Mouse (Mus musculus) heart, adult 2 months (tissue): ENCODE measurements around the gene Hpn. TPM values are rescaled to one million over a fixed set of nuclear protein-coding genes. Genes with fewer than 3 reads are reported as not detected.

Experiments
- DNase-seq, 2 experiments: peaks; one replicate each; pipeline ENCODE4 v3.0.0; 2021
- H3K27ac ChIP-seq: fragments of 200-600 bp; 2 replicates; pipeline ENCODE4 v1.8.1; 2022
- H3K27me3 ChIP-seq: fragments of 200-500 bp; 2 replicates; pipeline ENCODE4 v1.6.1; 2012; ENCODE audit warnings: mild to moderate bottlenecking, low read length, inconsistent platforms, mixed read lengths; ENCODE audit not compliant: control insufficient read depth, insufficient read depth
- H3K36me3 ChIP-seq: fragments of 200-500 bp; 2 replicates; pipeline ENCODE4 v1.6.1; 2012; ENCODE audit warnings: low read length, inconsistent platforms; ENCODE audit not compliant: control insufficient read depth, insufficient read depth
- H3K4me1 ChIP-seq: fragments of 200-500 bp; 2 replicates; pipeline ENCODE4 v1.6.1; 2011; ENCODE audit warnings: low read length; ENCODE audit not compliant: control insufficient read depth, insufficient read depth
- H3K4me3 ChIP-seq: fragments of 200-600 bp; 2 replicates; pipeline ENCODE4 v1.8.1; 2022
- H3K79me2 ChIP-seq: fragments of 200-500 bp; replicated peaks from 2 replicates; pipeline ENCODE4 v1.6.1; 2012; ENCODE audit warnings: mild to moderate bottlenecking, inconsistent platforms, low read length, moderate library complexity, mixed read lengths; ENCODE audit not compliant: control insufficient read depth, insufficient read depth
- H3K9ac ChIP-seq: fragments of 200-500 bp; 2 replicates; pipeline ENCODE4 v1.6.1; 2012; ENCODE audit warnings: low read depth, mild to moderate bottlenecking, control low read depth, inconsistent platforms, low read length, mixed read lengths
- CTCF ChIP-seq: fragments of 200-600 bp; IDR thresholded peaks from 2 replicates; pipeline ENCODE4 v1.8.1; 2022; ENCODE audit warnings: antibody characterized with exemption, mild to moderate bottlenecking, moderate library complexity
- EP300 ChIP-seq: fragments of 200-500 bp; IDR thresholded peaks from 2 replicates; pipeline ENCODE4 v1.6.1; 2011; ENCODE audit warnings: low read depth, low read length, control low read depth; ENCODE audit not compliant: insufficient read depth
- POLR2A ChIP-seq: fragments of 200-500 bp; IDR thresholded peaks from 2 replicates; pipeline ENCODE4 v1.6.1; 2011; ENCODE audit warnings: mild to moderate bottlenecking, low read depth, low read length, control low read depth; ENCODE audit not compliant: insufficient read depth
- WGBS: fragments of 180-500 bp; shearing (Covaris S2); methylation state at CpG from one replicate; pipeline ENCODE4 v1.1.7; 2018; 5-methylcytosine and 5-hydroxymethylcytosine counted together
- intact Hi-C: fragments of 180-260 bp; cut with DNase I; formaldehyde crosslinking; loops from one replicate; pipeline ENCODE4 v1.15.1; 2025
- polyA plus RNA-seq: library from polyadenylated mRNA; depleted of rRNA; stranded (reverse); fragments of >200 nt; gene quantifications from 2 replicates; pipeline ENCODE4 v1.2.3, GENCODE M21; 2012; rRNA removed
- total RNA-seq, 2 experiments: library from RNA; stranded (reverse); gene quantifications; 2 replicates each; pipeline ENCODE4 v1.2.3; 2021

Gene Hpn
- total and polyA plus RNA-seq, 3 experiments: 1.7 to 5.1 (median 2.6) TPM

- H3K36me3 ChIP-seq: no peaks in the 10 kb centered on the region
- peaks cover 3% of the 10 kb centered on the region for H3K4me1 ChIP-seq
- intact Hi-C loops: no loop called here
- no peaks in the 10 kb centered on the region; the same call in 1 of the 2 replicates for H3K27me3 ChIP-seq
- no peak overlapping the region for H3K9ac ChIP-seq
- no peak overlapping the region for H3K27ac ChIP-seq
- H3K4me3 ChIP-seq: no peak overlapping the region
- DNase-seq: peak in 1 of 2 experiments; percentile 16
- H3K79me2 ChIP-seq: no peaks in the 10 kb centered on the region
- TF ChIP-seq CTCF: peak; percentile 13; the same call in 1 of the 2 replicates
- no peak for TF ChIP-seq EP300
- TF ChIP-seq POLR2A: no peak
- 31% methylated on average over 5 of the region's 5 CpGs for WGBS
Measured at GRCm38 (mm10) chr7:31049135-31049845, 65.8 kb downstream of the Hpn start.

Other genes starting within 250 kb of the Hpn start
- gene Cd22, start 234.9 kb downstream of the Hpn start, total RNA-seq: 1 to 10 TPM in 1 of 2 experiments, under 1 TPM in 1; 0.57 to 1.3 TPM
- 1.1 and 8.1 TPM in 2 replicates for gene Cd22, start 234.9 kb downstream of the Hpn start, polyA plus RNA-seq
- not detected for gene Mag, start 200.4 kb downstream of the Hpn start, total RNA-seq
- 0.27 and 0.32 TPM in 2 replicates for gene Mag, start 200.4 kb downstream of the Hpn start, polyA plus RNA-seq
- gene Hamp2, start 190.6 kb downstream of the Hpn start, total RNA-seq: 1 to 10 TPM; 2.8 to 4.5 TPM
- 2.1 and 4.7 TPM in 2 replicates for gene Hamp2, start 190.6 kb downstream of the Hpn start, polyA plus RNA-seq
- 10 to 100 TPM; 11.8 to 14.2 TPM for gene Hamp, start 171.3 kb downstream of the Hpn start, total RNA-seq
- gene Hamp, start 171.3 kb downstream of the Hpn start, polyA plus RNA-seq: 114 and 141 TPM in 2 replicates
- 100 to 1,000 TPM; 103 to 110 TPM for gene Usf2, start 158.5 kb downstream of the Hpn start, total RNA-seq
- gene Usf2, start 158.5 kb downstream of the Hpn start, polyA plus RNA-seq: 124 and 135 TPM in 2 replicates
- gene Lsr, start 141.8 kb downstream of the Hpn start, total RNA-seq: 1 to 10 TPM; 3.7 to 4.3 TPM
- 5.6 and 7.6 TPM in 2 replicates for gene Lsr, start 141.8 kb downstream of the Hpn start, polyA plus RNA-seq
- gene Fam187b, start 141.5 kb downstream of the Hpn start, total RNA-seq: not detected
- gene Fam187b, start 141.5 kb downstream of the Hpn start, polyA plus RNA-seq: 0.29 and 0.53 TPM in 2 replicates
- gene Fxyd5, start 72.8 kb downstream of the Hpn start, total RNA-seq: 10 to 100 TPM; 30.5 to 31.1 TPM
- gene Fxyd5, start 72.8 kb downstream of the Hpn start, polyA plus RNA-seq: 45.0 and 55.2 TPM in 2 replicates
- gene Fxyd7, start 63.8 kb downstream of the Hpn start, total RNA-seq: 1 to 10 TPM in 1 of 2 experiments, under 1 TPM in 1; 0.63 to 1.5 TPM
- gene Fxyd7, start 63.8 kb downstream of the Hpn start, polyA plus RNA-seq: 2.9 and 3.4 TPM in 2 replicates
- gene Fxyd1, start 58.1 kb downstream of the Hpn start, total RNA-seq: 100 to 1,000 TPM; 839 to 985 TPM
- 1,788 and 1,851 TPM in 2 replicates for gene Fxyd1, start 58.1 kb downstream of the Hpn start, polyA plus RNA-seq
- 1 to 10 TPM; 3.8 to 3.9 TPM for gene Lgi4, start 55.9 kb downstream of the Hpn start, total RNA-seq
- gene Lgi4, start 55.9 kb downstream of the Hpn start, polyA plus RNA-seq: 5.4 and 6.5 TPM in 2 replicates
- gene Fxyd3, start 38.6 kb downstream of the Hpn start, total RNA-seq: 1 to 10 TPM; 1.6 to 2.5 TPM
- gene Fxyd3, start 38.6 kb downstream of the Hpn start, polyA plus RNA-seq: 4.9 and 5.5 TPM in 2 replicates
- gene Scn1b, start 11.7 kb upstream of the Hpn start, total RNA-seq: 10 to 100 TPM; 31.8 to 32.5 TPM
- 39.7 and 41.9 TPM in 2 replicates for gene Scn1b, start 11.7 kb upstream of the Hpn start, polyA plus RNA-seq
- 10 to 100 TPM; 27.9 to 33.7 TPM for gene Gramd1a, start 40.6 kb upstream of the Hpn start, total RNA-seq
- 49.2 and 64.3 TPM in 2 replicates for gene Gramd1a, start 40.6 kb upstream of the Hpn start, polyA plus RNA-seq
- gene Scgb2b2, start 175.2 kb upstream of the Hpn start, total RNA-seq: not detected
- gene Scgb2b2, start 175.2 kb upstream of the Hpn start, polyA plus RNA-seq: not detected in 2 replicates
- not detected for gene Scgb1b2, start 176.5 kb upstream of the Hpn start, total RNA-seq
- not detected in 2 replicates for gene Scgb1b2, start 176.5 kb upstream of the Hpn start, polyA plus RNA-seq
- gene Scgb2b3, start 246.8 kb upstream of the Hpn start, total RNA-seq: not detected
- gene Scgb2b3, start 246.8 kb upstream of the Hpn start, polyA plus RNA-seq: not detected in 2 replicates